Mouse (Mus musculus) monocyte, adult 5-6 weeks (primary cell): ENCODE data around the gene Pianp. TPM values are rescaled to one million over a fixed set of nuclear protein-coding genes. Genes with fewer than 3 reads are reported as not detected.

ENCODE experiments used
- ATAC-seq: fragments of 153-309, 156-312 bp; replicated peaks from 2 replicates; pipeline ENCODE4 v1.8.0; 2017; ENCODE audit warnings: mild to moderate bottlenecking; ENCODE audit not compliant: low TSS enrichment, insufficient number of reproducible peaks, severe bottlenecking, poor library complexity, low FRiP score
- total RNA-seq: library from RNA; stranded (forward); fragments of 200-1000, 200-491, 200-594 nt; gene quantifications from 3 replicates; pipeline ENCODE4 v1.2.3, GENCODE M21; 2017

The Pianp gene
- total RNA-seq, 1 experiment from 2014 or later, result not detected

- ATAC-seq, result no peak
Measured at GRCm38 (mm10) chr6:124999546-124999945, 3.1 kb downstream of the Pianp start.

- no peak for ATAC-seq
Measured at GRCm38 (mm10) chr6:125003706-125004105, 7.2 kb downstream of the Pianp start.

- ATAC-seq, result no peak
Measured at GRCm38 (mm10) chr6:125005086-125005485, 8.6 kb downstream of the Pianp start.

GRCm38 (mm10) chr6:125008060-125008459, 11.6 kb downstream of the Pianp start:
- ATAC-seq, result no peak

- peak; percentile 97 for ATAC-seq
Measured at GRCm38 (mm10) chr6:125008586-125009128, 12.2 kb downstream of the Pianp start.

GRCm38 (mm10) chr6:125009129-125009180, 12.5 kb downstream of the Pianp start, which contains the start of gene Zfp384:
Gene Zfp384, plus strand, starts transcription at chr6:125009145.
- no peak for ATAC-seq

GRCm38 (mm10) chr6:125009181-125010073, 12.9 kb downstream of the Pianp start:
- ATAC-seq, result peak; percentile 44

- ATAC-seq, result no peak
Measured at GRCm38 (mm10) chr6:125017682-125018081, 21.2 kb downstream of the Pianp start.

- ATAC-seq, result peak; percentile 86
Measured at GRCm38 (mm10) chr6:125030532-125030931, 34.0 kb downstream of the Pianp start.

GRCm38 (mm10) chr6:125031604-125032003, 35.1 kb downstream of the Pianp start:
- ATAC-seq, result no peak

GRCm38 (mm10) chr6:125038666-125039065, 42.2 kb downstream of the Pianp start:
- no peak for ATAC-seq

- ATAC-seq, result no peak
Measured at GRCm38 (mm10) chr6:125039131-125039530, 42.6 kb downstream of the Pianp start.

- peak; percentile 85 for ATAC-seq
Measured at GRCm38 (mm10) chr6:125039533-125040153, 43.1 kb downstream of the Pianp start, which contains the start of gene Ing4. Gene Ing4, plus strand, starts transcription at chr6:125039760.

- ATAC-seq, result no peak
Measured at GRCm38 (mm10) chr6:125040221-125040620, 43.7 kb downstream of the Pianp start.

GRCm38 (mm10) chr6:125041047-125041446, 44.6 kb downstream of the Pianp start:
- peak; percentile 71 for ATAC-seq

GRCm38 (mm10) chr6:125042081-125042480, 45.6 kb downstream of the Pianp start:
- ATAC-seq, result no peak

- peak; percentile 59; the same call in 1 of the 2 replicates for ATAC-seq
Measured at GRCm38 (mm10) chr6:125046691-125047090, 50.2 kb downstream of the Pianp start.

GRCm38 (mm10) chr6:125049678-125050077, 53.2 kb downstream of the Pianp start, which contains the start of gene Acrbp:
Gene Acrbp, plus strand, starts transcription at chr6:125049689.
- ATAC-seq, result no peak

- no peak for ATAC-seq
Measured at GRCm38 (mm10) chr6:125051237-125051636, 54.7 kb downstream of the Pianp start.
